Mouse (Mus musculus) urinary bladder, postnatal 36 days (tissue): ENCODE measurements at regions not wholly inside any gene's neighbourhood (a gene's known extent, or its start where the extent isn't known, plus 50 kb on each side); places are given as distances from the start of the nearest gene placed in this dataset.

Experiments used
- DNase-seq, 2 experiments: peaks; one replicate each; pipeline ENCODE4 v3.0.0; 2022; ENCODE audit warnings: low spot score in 2 of 2, mixed read lengths in 1 of 2

DNA sequence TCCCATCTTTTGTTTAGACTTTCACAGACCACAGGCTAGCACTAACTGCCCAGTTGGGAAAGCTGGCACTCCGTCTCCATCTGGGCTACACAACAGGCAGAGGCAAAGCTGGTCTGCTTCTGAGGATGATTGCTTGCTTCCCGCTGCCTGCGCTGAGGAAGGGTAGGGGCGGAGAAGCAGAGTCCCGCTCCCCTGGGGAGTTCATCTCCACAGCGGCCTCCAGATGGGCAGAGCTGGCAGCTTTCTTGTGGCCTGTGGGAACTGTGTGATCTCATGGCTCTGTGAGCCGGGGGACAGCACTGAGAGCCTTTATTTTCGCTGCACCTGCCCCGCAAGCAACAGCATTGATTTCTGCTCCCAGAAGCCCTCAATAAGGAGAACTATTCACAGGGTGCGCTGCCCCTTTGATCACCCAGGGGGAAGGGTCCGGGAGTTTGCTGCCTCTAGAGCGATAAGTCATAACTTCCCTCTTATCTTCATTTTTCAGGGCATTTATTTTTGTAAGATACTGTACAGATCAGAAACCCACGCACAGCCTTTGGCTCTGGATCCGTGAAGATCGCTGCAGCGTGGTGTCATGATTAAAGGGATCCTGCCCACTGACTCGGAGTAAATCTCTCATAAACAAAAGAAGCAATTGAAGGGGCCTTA, 155.7 kb downstream of the Gm9376 start:
- no peak for DNase-seq

GRCm38 (mm10) chr14:118423269-118423668, 156.5 kb downstream of the Gm9376 start:
- DNase-seq: no peak

GRCm38 (mm10) chr14:118426562-118426961, 159.8 kb downstream of the Gm9376 start:
- DNase-seq: no peak

DNA sequence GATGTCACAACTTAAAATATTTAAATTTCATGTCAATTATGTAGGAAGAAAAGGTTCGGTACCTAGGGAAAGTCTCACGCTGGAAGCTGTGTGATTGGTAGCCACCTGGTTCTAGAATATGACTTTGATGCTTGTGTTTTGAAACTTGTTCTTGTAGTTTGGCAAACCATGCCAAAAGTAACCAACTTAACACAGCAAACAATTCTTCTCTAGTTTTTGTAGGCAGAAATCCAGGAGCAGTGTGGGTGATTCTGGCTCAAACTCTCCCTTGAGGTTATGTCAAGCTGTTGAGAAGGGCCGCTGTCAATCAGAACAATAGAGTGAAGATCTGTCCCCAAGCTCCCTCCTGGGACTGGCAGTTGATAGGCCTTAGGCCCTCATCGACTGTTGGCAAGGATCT, 163.5 kb downstream of the Gm9376 start:
- DNase-seq: no peak

DNA sequence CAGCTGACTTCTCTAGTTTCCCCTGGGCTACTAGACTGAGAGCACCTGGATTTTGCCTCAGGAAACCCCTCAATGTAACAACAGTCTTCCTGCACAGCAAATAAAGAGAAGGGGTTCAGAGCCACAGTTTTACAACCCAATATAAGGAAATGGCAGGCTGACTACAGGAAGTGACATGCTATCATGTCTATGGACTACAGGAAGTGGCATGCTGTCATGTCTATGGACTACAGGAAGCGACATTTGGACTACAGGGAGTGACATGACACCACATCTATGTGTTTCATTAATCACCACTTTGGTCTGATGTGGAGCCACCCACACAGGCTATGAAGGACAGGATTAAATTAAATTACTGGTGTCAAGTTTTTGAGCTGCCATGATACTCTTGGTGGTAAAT, 164.0 kb downstream of the Gm9376 start:
- no peak for DNase-seq

- no peak for DNase-seq
Observed at GRCm38 (mm10) chr14:118431241-118431882, 164.6 kb downstream of the Gm9376 start.
